Mouse (Mus musculus) liver, adult 2 months (tissue): Measurements from ENCODE around the gene Ddx3y. TPM values are rescaled to one million over a fixed set of nuclear protein-coding genes. Genes with fewer than 3 reads are reported as not detected.

Source experiments
- DNase-seq: peaks from one replicate; pipeline ENCODE4 v3.0.0-alpha.2; 2011; ENCODE audit warnings: low read depth, low spot score; ENCODE audit errors: extremely low read depth
- H3K27ac ChIP-seq: fragments of 200-500 bp; replicated peaks from 2 replicates; pipeline ENCODE4 v1.5.1; 2012; ENCODE audit warnings: low read depth, mild to moderate bottlenecking, control low read depth, inconsistent platforms, low read length; ENCODE audit not compliant: insufficient read depth
- H3K27me3 ChIP-seq: fragments of 200-500 bp; 2 replicates; pipeline ENCODE4 v1.6.1; 2012; ENCODE audit warnings: mild to moderate bottlenecking, moderate library complexity, low read length, inconsistent platforms; ENCODE audit not compliant: control insufficient read depth, insufficient read depth
- H3K36me3 ChIP-seq: fragments of 200-500 bp; 2 replicates; pipeline ENCODE4 v1.6.1; 2012; ENCODE audit warnings: low read length, inconsistent platforms; ENCODE audit not compliant: control insufficient read depth, insufficient read depth
- H3K4me1 ChIP-seq: fragments of 200-500 bp; 2 replicates; pipeline ENCODE4 v1.6.1; 2011; ENCODE audit warnings: low read length; ENCODE audit not compliant: control insufficient read depth, insufficient read depth
- H3K4me3 ChIP-seq: fragments of 200-500 bp; 2 replicates; pipeline ENCODE4 v1.5.1; 2011; ENCODE audit warnings: low read depth, mild to moderate bottlenecking, control low read depth, low read length, moderate library complexity; ENCODE audit not compliant: insufficient read depth
- H3K79me2 ChIP-seq: fragments of 200-500 bp; 2 replicates; pipeline ENCODE4 v1.6.1; 2012; ENCODE audit warnings: inconsistent platforms, mild to moderate bottlenecking, low read length, moderate library complexity; ENCODE audit not compliant: control insufficient read depth, insufficient read depth
- H3K9ac ChIP-seq: fragments of 200-500 bp; 2 replicates; pipeline ENCODE4 v1.6.1; 2012; ENCODE audit warnings: low read depth, mild to moderate bottlenecking, control low read depth, inconsistent platforms, low read length
- CTCF ChIP-seq: fragments of 200-500 bp; IDR thresholded peaks from 2 replicates; pipeline ENCODE4 v1.5.1; 2011; ENCODE audit warnings: low read depth, low read length, control low read depth
- POLR2A ChIP-seq: fragments of 200-500 bp; IDR thresholded peaks from 2 replicates; pipeline ENCODE4 v1.6.1; 2011; ENCODE audit warnings: low read length, control low read depth; ENCODE audit not compliant: insufficient read depth; ENCODE audit errors: extremely low read depth
- WGBS: fragments of 180-500 bp; shearing (Covaris S2); methylation state at CpG from one replicate; pipeline ENCODE4 v1.1.7; 2018; 5-methylcytosine and 5-hydroxymethylcytosine counted together
- polyA plus RNA-seq: library from polyadenylated mRNA; depleted of rRNA; stranded (reverse); fragments of >200 nt; gene quantifications from 2 replicates; pipeline ENCODE4 v1.2.3, GENCODE M21; 2012; rRNA removed
- total RNA-seq: library from RNA; depleted of rRNA; stranded (reverse); fragments of >200 nt; gene quantifications from 2 replicates; pipeline ENCODE4 v1.2.3, GENCODE M21; 2014; rRNA removed

Ddx3y gene
- total RNA-seq (0.07 TPM in 1 of 2 replicates, not detected in the other), polyA plus RNA-seq (not detected in 2 replicates)

- Histone ChIP-seq H3K4me1 (no peaks in the 10 kb centered on the region), H3K27me3 (no peaks in the 10 kb centered on the region), H3K9ac (peak within 1 kb of the TSS; percentile 77), H3K36me3 (peaks cover 6% of the 10 kb centered on the region; the same call in 1 of the 2 replicates), H3K27ac (peak within 1 kb of the TSS; percentile 84), H3K4me3 (peak within 1 kb of the TSS; percentile 69), H3K79me2 (no peaks in the 10 kb centered on the region; the same call in 1 of the 2 replicates)
- TF ChIP-seq CTCF (no peak), POLR2A (no peak)
- 5% methylated on average over 31 of the region's 31 CpGs for WGBS
- peak; percentile 91 for DNase-seq
These were observed at the start of gene Ddx3y for GRCm38 (mm10) chrY:1286171-1286795. Gene Ddx3y (minus strand): TSS chrY:1286629.

DNA sequence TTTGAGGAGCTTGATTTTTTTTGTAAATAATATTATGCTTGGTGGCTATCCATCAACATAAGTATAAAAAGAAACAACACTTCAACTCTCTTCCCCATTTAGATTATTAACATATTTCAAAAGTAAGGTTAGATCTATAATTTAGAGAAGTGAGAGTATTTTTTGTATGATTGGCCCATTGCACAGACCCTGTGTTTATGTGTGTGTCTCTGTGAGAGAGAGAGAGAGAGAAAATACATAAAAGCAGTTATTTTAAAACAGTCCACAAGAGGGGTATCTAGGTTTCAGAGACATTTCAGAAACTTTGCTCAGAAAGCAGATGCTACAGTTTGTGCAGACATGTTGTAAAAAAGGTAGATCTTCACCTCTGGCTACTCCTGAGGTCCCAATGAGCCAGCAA lies 7.3 kb upstream of the Ddx3y start:
- Histone ChIP-seq H3K27ac (no peak overlapping the region), H3K79me2 (no peaks in the 10 kb centered on the region), H3K36me3 (no peaks in the 10 kb centered on the region), H3K4me3 (no peak overlapping the region), H3K4me1 (no peaks in the 10 kb centered on the region), H3K27me3 (no peaks in the 10 kb centered on the region), H3K9ac (no peak overlapping the region)
- TF ChIP-seq CTCF (no peak), POLR2A (no peak)
- DNase-seq: no peak

DNA sequence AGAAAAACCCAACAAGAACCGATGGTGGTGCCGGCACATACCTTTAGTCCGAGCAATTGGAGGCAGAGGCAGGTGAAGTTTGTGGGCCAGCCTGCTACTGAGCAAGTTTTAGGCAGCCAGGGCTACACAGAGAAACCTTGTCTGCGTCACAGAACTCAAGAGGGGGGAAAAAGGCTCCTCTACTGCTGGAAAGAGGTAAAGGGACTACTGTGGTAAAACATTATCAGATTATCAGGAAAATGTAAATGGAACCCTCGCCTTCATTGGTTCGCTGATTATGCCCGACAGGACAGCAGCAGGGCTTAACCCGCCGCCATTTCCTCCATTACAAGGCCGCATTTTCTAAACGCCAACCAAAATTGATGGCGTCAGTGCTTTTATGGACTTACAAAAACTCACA lies 694 bp downstream of the Ddx3y start:
- peak overlapping the region; percentile 84 for H3K27ac ChIP-seq
- no peaks in the 10 kb centered on the region for H3K27me3 ChIP-seq
- peak; percentile 64 for DNase-seq
- no peaks in the 10 kb centered on the region; the same call in 1 of the 2 replicates for H3K79me2 ChIP-seq
- H3K36me3 ChIP-seq: peaks cover 8% of the 10 kb centered on the region; the same call in 1 of the 2 replicates
- H3K4me1 ChIP-seq: no peaks in the 10 kb centered on the region
- 6% methylated on average over 12 of the region's 12 CpGs for WGBS
- peak overlapping the region; percentile 77 for H3K9ac ChIP-seq
- TF ChIP-seq POLR2A (no peak), CTCF (no peak)
- peak overlapping the region; percentile 69 for H3K4me3 ChIP-seq

- no peak for DNase-seq
- Histone ChIP-seq H3K27ac (no peak overlapping the region), H3K36me3 (no peaks in the 10 kb centered on the region), H3K4me1 (no peaks in the 10 kb centered on the region), H3K27me3 (no peaks in the 10 kb centered on the region), H3K4me3 (peak overlapping the region; percentile 70; the same call in 1 of the 2 replicates), H3K9ac (no peak overlapping the region), H3K79me2 (no peaks in the 10 kb centered on the region; the same call in 1 of the 2 replicates)
- TF ChIP-seq POLR2A (no peak), CTCF (no peak)
- WGBS: 50% methylated on average over 6 of the region's 6 CpGs
These were observed 40.3 kb downstream of the Ddx3y start for GRCm38 (mm10) chrY:1246117-1246516.

GRCm38 (mm10) chrY:1245426-1245863 lies 41.0 kb downstream of the Ddx3y start, which contains the start of gene Uty:
Gene Uty (minus strand): TSS chrY:1245759.
- H3K36me3 ChIP-seq: no peaks in the 10 kb centered on the region
- DNase-seq: peak; percentile 93
- H3K4me1 ChIP-seq: no peaks in the 10 kb centered on the region
- peak within 1 kb of the TSS; percentile 63 for H3K9ac ChIP-seq
- H3K79me2 ChIP-seq: no peaks in the 10 kb centered on the region; the same call in 1 of the 2 replicates
- peak within 1 kb of the TSS; percentile 70 for H3K4me3 ChIP-seq
- under 1% methylated on average over 21 of the region's 21 CpGs for WGBS
- H3K27me3 ChIP-seq: no peaks in the 10 kb centered on the region
- TF ChIP-seq CTCF (no peak), POLR2A (no peak)
- H3K27ac ChIP-seq: peak within 1 kb of the TSS; percentile 75

DNA sequence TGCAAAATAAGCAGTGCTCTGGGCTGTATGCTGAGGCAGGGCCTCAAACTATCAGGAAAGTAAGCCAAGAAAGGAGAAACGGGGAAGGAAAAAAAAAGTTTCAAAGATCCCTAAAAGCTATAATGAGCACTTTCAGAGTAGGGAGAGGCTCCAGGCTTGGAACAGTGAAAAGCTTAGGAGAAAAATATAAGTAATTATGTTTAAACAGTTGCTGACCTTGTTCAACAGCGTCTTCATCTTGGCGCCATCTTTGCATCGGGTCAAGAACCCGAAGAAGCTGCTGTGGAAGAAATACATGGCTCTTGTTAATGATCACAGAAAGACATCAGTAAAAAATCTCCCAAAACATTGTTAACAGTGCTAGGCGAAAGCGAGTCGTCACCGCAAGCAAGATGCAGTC lies 41.5 kb downstream of the Ddx3y start:
- Histone ChIP-seq H3K4me1 (no peaks in the 10 kb centered on the region), H3K4me3 (peak overlapping the region; percentile 70), H3K27ac (peak overlapping the region; percentile 75), H3K36me3 (no peaks in the 10 kb centered on the region), H3K9ac (peak overlapping the region; percentile 63), H3K27me3 (no peaks in the 10 kb centered on the region), H3K79me2 (no peaks in the 10 kb centered on the region; the same call in 1 of the 2 replicates)
- no peak for TF ChIP-seq CTCF
- TF ChIP-seq POLR2A: no peak
- WGBS: 0% methylated on average over 9 of the region's 9 CpGs
- peak; percentile 33 for DNase-seq
